Mouse (Mus musculus) B cell, adult (primary cell): ENCODE data around the gene Mthfd2l. TPM values are rescaled to one million over a fixed set of nuclear protein-coding genes. Genes with fewer than 3 reads are reported as not detected.

Source experiments
- total RNA-seq: library from RNA; stranded (reverse); gene quantifications from 4 replicates; pipeline ENCODE4 v1.2.4, GENCODE M21; 2023; ENCODE audit not compliant: inconsistent age

Mthfd2l gene
- 1.5 to 4.2 TPM (median 2.2 TPM) in 4 replicates for total RNA-seq

GRCm38 (mm10) chr5:90930971-90931851, at the start of gene Mthfd2l:
Mthfd2l (plus strand) TSS chr5:90931117.

GRCm38 (mm10) chr5:90890519-90891463, 40.1 kb upstream of the Mthfd2l start, which contains the start of gene Cxcl1:
Cxcl1 (plus strand) TSS chr5:90891241.

GRCm38 (mm10) chr5:90903339-90904020, 27.4 kb upstream of the Mthfd2l start, which contains the start of gene Cxcl2:
Cxcl2 (plus strand) TSS chr5:90903871.

GRCm38 (mm10) chr5:91027164-91027563, 96.2 kb downstream of the Mthfd2l start, which contains the start of gene Epgn:
Epgn (plus strand) TSS chr5:91027464.

Other genes with a start within 250 kb of the Mthfd2l start
- gene Cxcl5, start 171.8 kb upstream of the Mthfd2l start, total RNA-seq = not detected in 4 replicates
- gene Ppbp, start 162.6 kb upstream of the Mthfd2l start, total RNA-seq = 2.0 to 2.9 TPM (median 2.7 TPM) in 4 replicates
- 1.8 to 4.0 TPM in 2 of 4 replicates, not detected in the others for gene Pf4, start 158.7 kb upstream of the Mthfd2l start, total RNA-seq
- gene Cxcl3, start 145.0 kb upstream of the Mthfd2l start, total RNA-seq = not detected in 4 replicates
- gene Cxcl15, start 136.6 kb upstream of the Mthfd2l start, total RNA-seq = not detected in 4 replicates
- gene Cxcl1, start 39.9 kb upstream of the Mthfd2l start, total RNA-seq = not detected in 4 replicates
- 0.48 to 0.67 TPM (median 0.55 TPM) in 3 of 4 replicates, not detected in the other for gene Cxcl2, start 27.2 kb upstream of the Mthfd2l start, total RNA-seq
- not detected in 4 replicates for gene Epgn, start 96.3 kb downstream of the Mthfd2l start, total RNA-seq
- not detected in 4 replicates for gene Ereg, start 143.5 kb downstream of the Mthfd2l start, total RNA-seq
- gene Areg, start 208.5 kb downstream of the Mthfd2l start, total RNA-seq = 1.1 to 1.7 TPM (median 1.2 TPM) in 4 replicates